Mouse (Mus musculus) E14TG2a.4 (cell line): ENCODE data around the gene Tas2r135.

Source experiments
- H3K27me3 ChIP-seq: 2 replicates; pipeline ENCODE4 v1.6.1; 2014; ENCODE audit warnings: low read length, control low read depth; ENCODE audit not compliant: insufficient read depth
- H3K36me3 ChIP-seq: 2 replicates; pipeline ENCODE4 v1.6.1; 2014; ENCODE audit warnings: low read length, control low read depth; ENCODE audit not compliant: insufficient read depth
- H3K4me1 ChIP-seq: replicated peaks from 2 replicates; pipeline ENCODE4 v1.6.1; 2014; ENCODE audit warnings: low read depth, low read length, control low read depth
- H3K4me3 ChIP-seq: replicated peaks from 2 replicates; pipeline ENCODE4 v1.5.1; 2014; ENCODE audit warnings: mild to moderate bottlenecking, low read length
- H3K9me3 ChIP-seq: 2 replicates; pipeline ENCODE4 v1.6.1; 2014; ENCODE audit warnings: low read length, control low read depth
- CTCF ChIP-seq: conservative IDR thresholded peaks from 2 replicates; pipeline ENCODE4 v1.5.1; 2014; ENCODE audit warnings: low read length
- NANOG ChIP-seq: IDR thresholded peaks from 2 replicates; pipeline ENCODE4 v1.6.1; 2014; ENCODE audit warnings: borderline replicate concordance, low read length, mixed read lengths
- POU5F1 ChIP-seq: IDR thresholded peaks from 2 replicates; pipeline ENCODE4 v1.6.1; 2014; ENCODE audit warnings: low read length, borderline replicate concordance

The Tas2r135 gene

DNA sequence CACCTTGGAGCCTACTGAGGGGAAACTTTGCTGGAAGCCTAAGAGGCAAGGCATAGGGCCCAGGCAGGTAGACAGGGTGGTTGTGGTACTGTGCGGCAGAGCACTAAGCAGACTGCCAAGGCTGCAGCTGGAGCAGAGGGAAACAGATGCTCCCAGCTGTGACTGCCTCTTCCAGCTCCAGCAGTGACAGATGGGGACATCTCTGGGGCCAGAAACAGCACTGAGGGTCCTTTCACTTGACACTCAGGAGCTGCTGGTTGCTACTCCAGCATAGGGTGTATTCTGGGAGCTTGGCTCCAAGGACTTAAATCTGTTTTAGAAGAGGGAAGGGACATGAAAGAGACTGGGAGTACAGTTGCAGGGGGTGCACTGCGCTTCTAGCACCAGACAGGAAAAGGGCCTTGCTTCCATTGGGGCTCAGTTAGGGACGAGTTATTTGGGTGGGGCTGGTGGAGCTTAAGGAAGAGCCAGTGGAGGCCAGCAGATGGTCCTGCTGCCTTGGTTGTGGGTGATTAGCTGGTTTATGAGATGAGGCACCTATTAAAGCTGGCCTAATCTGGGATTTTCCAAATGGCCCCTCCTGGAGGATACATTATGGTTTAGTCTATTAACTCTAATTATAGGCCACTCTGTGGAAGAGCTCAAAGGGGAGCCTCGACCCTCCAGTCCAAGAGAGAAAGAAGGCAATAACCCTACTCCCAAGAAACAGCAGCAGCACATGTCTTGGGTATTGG is 34.4 kb upstream of the Tas2r135 start:
- peaks cover 14% of the 10 kb centered on the region for H3K9me3 ChIP-seq
- TF ChIP-seq NANOG (no peak), POU5F1 (no peak), CTCF (no peak)

DNA sequence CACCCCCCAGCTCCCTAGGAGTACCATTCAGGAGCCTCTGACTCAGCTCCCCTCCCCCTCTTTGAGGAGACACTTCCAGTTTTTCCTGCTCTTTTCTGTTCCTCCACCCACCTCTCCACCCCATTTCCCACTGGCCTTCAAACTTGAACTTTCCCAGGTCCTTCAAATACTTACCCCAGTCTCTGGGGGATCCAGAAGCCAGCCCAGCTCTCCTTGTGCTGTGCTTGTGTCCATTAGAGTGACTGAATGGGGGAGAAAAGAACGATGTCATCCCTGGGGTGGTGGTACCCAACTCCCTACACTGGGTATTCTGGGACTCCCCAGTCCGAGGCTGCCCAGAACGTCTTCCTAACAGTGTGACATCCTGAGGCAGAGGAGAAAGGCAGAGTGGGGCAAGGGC is 33.2 kb upstream of the Tas2r135 start:
- TF ChIP-seq CTCF (no peak), POU5F1 (no peak), NANOG (no peak)
- Histone ChIP-seq H3K4me1 (peaks cover 27% of the 10 kb centered on the region), H3K4me3 (peak overlapping the region; percentile 83; the same call in 1 of the 2 replicates), H3K9me3 (peaks cover 14% of the 10 kb centered on the region), H3K36me3 (no peaks in the 10 kb centered on the region), H3K27me3 (peaks cover 69% of the 10 kb centered on the region)

More for the DNA sequence above, 34.4 kb upstream of the Tas2r135 start:
- Histone ChIP-seq H3K4me1 (peaks cover 27% of the 10 kb centered on the region), H3K4me3 (no peak overlapping the region), H3K36me3 (no peaks in the 10 kb centered on the region), H3K27me3 (peaks cover 59% of the 10 kb centered on the region)

DNA sequence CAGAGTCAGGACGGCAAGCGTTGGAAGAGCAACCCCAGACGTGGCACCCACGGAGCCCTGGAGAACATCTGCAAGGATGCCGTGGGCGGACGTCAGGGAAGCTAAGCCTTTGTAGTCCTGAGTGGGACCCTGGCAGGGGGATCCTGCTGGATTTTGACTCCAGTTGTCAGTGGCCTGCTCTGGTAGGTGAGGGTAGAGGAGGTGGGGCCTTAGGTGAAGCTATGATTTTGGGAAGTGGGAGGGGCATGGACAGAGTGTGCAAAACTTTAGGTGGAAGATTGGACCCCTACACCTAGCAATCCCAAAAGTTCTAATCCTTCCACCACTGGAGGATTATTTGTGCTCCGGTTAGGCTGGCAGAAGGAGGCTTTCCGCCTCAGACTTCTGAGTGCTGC is 32.8 kb upstream of the Tas2r135 start:
- Histone ChIP-seq H3K4me1 (peaks cover 27% of the 10 kb centered on the region), H3K27me3 (peaks cover 69% of the 10 kb centered on the region), H3K4me3 (peak overlapping the region; percentile 83), H3K36me3 (no peaks in the 10 kb centered on the region), H3K9me3 (peaks cover 14% of the 10 kb centered on the region)
- TF ChIP-seq NANOG (no peak), CTCF (no peak), POU5F1 (no peak)

DNA sequence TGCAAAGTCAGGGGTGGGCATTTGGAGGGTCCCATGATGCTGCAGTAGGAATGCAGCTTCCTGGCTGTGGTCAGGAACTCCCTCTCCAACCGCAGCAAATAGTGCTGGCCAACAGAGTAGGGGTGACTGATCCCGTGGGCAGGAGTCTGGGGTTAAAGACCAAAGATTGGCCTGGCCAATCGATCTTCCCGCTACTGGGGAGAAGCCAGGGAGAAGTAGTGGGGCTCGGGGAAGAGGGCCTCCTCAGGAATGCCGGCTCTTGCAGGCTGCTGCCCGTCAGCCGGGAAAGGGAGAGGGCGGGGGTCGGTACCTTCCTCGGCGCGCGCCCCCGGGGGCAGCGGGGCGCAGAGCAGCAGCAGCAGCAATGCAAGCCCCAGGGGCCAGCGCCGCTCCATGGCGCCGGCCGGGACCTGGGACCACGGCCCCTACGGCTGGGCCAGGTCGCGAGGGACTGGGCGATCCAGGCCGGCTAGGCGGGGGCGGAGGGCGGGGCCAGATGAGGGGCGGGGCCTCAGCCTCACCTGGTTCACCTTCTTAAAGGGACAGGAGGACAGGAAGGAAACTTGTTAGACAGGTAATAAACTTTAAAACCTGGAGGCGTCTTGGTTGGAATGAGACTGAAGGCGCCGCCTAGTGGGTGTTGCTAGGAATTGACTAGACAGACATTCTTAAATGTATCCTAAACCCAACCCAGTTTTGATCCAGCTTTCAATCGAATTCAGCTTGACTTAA is 32.3 kb upstream of the Tas2r135 start, which contains the start of gene Epha1:
Gene Epha1 (minus strand): TSS at position 453 of the 732 bp plus-strand sequence.
- Histone ChIP-seq H3K4me1 (peaks cover 27% of the 10 kb centered on the region), H3K27me3 (peaks cover 69% of the 10 kb centered on the region), H3K36me3 (no peaks in the 10 kb centered on the region), H3K4me3 (peak within 1 kb of the TSS; percentile 83), H3K9me3 (peaks cover 14% of the 10 kb centered on the region)
- TF ChIP-seq NANOG (no peak), CTCF (peak; percentile 73)

DNA sequence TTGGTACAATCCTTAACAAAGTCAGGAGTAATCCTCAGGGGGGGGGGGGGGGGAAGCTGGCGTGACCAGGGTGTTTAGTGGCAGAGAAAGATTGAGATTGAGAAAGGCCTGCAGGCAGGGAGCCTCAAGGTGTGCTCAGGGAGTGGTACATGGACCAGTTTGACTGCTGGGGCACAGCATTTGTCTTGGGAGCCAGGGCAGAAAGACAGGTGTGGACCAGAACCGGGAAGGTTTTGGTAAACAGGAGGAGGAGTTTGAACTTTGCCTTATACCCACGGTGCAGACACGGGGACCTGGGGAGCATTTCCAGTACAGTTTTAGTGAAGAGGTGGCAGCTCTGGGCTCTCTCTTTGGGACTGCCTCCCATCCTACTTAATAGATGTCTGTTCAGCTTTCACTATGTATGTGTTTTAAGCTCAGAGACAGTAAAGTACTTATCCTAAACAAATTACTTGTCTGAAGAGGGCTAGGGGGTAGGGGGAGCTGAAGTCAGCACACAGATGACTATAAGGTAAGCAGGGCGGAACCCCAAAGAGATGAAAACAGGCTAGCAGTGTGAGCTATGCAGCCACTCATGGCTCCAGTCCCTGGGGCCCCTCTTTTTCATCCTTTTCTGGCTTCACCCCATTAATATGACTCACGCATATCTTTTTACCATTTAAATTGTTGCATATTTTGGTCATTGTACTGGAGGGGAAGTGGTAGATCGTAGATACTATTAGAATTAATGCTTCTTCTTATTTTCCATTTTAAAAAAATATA is 31.4 kb upstream of the Tas2r135 start:
- no peak for TF ChIP-seq CTCF
- TF ChIP-seq POU5F1, result no peak
- TF ChIP-seq NANOG, result no peak
- peaks cover 27% of the 10 kb centered on the region for H3K4me1 ChIP-seq
- H3K27me3 ChIP-seq, result peaks cover 77% of the 10 kb centered on the region
- peaks cover 14% of the 10 kb centered on the region for H3K9me3 ChIP-seq
- H3K36me3 ChIP-seq, result no peaks in the 10 kb centered on the region
- H3K4me3 ChIP-seq, result peak overlapping the region; percentile 83

DNA sequence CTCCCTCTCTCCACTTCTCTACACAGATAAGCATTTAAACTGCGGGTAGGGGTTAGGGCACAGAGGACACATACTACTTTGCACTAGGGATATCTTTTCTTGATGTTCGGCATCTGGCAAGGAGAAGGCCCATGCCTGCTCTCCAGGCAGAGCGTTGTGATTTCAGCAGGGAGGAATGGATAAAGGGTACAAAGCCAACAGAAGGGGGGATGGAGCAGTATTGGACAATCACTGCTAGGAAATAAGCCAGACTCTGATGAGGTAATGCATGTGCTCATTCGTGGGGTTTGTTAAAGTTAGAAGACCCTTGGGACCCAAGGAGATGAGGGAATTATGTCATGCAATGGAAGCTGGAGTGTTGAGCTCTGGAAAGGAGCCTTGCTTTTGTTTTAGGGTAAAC is 30.5 kb upstream of the Tas2r135 start:
- TF ChIP-seq CTCF, result no peak
- TF ChIP-seq NANOG, result no peak
- TF ChIP-seq POU5F1, result no peak
- no peaks in the 10 kb centered on the region for H3K36me3 ChIP-seq
- no peak overlapping the region for H3K4me3 ChIP-seq
- peaks cover 32% of the 10 kb centered on the region for H3K4me1 ChIP-seq
- peaks cover 14% of the 10 kb centered on the region for H3K9me3 ChIP-seq
- peaks cover 86% of the 10 kb centered on the region for H3K27me3 ChIP-seq

DNA sequence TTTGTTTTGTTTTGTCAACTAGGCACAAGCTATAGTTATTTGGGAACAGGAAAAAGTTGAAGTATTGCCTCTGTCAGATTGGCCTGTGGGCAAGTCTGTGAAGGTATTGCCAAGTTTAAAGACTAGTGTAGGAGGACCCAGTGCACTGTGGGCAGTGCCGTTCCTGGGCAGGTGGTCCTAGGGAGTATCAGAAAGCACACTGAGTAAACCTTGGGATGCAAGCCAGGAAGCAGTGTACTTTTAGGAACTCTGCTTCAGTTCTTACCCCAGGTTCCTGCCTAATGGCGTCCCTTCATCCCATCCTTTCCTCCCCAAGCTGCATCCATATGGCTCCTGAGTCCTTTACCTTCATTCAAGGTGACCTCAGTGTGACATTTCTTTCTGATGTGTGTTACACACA is 30.1 kb upstream of the Tas2r135 start:
- Histone ChIP-seq H3K4me3 (no peak overlapping the region), H3K36me3 (no peaks in the 10 kb centered on the region), H3K27me3 (peaks cover 89% of the 10 kb centered on the region), H3K9me3 (peaks cover 14% of the 10 kb centered on the region), H3K4me1 (peaks cover 33% of the 10 kb centered on the region)
- TF ChIP-seq NANOG, result no peak
- TF ChIP-seq CTCF, result no peak
- TF ChIP-seq POU5F1, result no peak

DNA sequence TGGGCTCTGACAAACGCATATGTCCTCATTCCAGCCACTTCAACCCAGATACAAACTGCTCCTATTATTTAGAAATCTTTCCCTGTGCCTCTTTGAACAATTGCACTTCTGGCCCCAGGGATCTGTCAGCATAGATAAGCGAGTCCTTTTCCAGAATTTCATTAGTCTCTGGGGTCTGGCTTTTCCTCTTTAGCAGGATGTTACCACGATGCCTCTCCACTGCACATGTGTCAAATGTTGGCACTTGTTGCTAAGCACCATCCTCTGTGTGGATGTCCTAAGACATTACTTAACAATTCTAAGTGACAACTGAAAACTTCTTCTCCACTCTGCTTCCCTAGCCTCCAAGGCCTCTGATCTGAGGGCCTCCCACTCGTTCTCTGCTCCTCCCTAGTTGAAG is 29.2 kb upstream of the Tas2r135 start:
- no peaks in the 10 kb centered on the region for H3K36me3 ChIP-seq
- peaks cover 83% of the 10 kb centered on the region for H3K27me3 ChIP-seq
- H3K4me1 ChIP-seq, result peaks cover 27% of the 10 kb centered on the region
- H3K4me3 ChIP-seq, result no peak overlapping the region
- H3K9me3 ChIP-seq, result peaks cover 14% of the 10 kb centered on the region
- TF ChIP-seq CTCF, result no peak
- no peak for TF ChIP-seq NANOG
- TF ChIP-seq POU5F1, result no peak
